In the genomic region with DNA sequence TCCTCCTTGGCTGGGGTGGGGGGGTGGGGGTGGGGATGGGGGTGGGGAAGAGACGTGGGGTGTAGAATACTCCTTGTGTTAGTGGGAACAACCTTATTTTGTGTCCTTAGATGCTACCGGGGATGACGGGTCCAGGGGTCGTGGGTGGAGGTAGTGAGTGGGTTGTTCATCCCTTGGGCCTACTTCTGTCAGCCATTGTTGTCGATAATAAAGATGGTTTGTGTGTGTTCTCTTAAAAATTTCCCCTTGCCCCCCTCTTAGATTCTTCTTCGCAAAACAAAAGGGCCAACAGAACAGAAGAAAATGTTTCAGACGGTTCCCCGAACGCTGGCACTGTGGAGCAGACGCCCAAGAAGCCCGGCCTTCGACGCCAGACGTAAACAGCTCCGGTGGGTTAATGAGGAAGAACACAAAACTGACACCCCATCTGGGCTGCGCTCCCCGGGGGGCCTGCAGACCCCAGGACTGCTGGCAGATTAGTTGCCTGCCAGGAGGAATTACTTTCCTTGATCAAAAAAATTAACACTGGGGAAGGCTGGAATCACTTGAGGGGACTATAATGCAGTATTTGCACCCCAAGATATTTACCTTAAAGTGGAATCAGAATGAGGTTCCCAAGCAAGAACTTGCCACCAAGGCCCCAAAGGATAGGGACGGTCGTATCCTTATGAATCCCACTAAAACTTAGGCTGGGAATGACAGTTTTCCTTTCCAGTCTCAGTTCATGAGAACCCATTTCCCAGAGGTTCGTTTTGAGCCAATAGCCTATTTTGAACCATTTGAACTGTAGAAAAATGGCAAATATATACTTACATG, we compare ENCODE assay signal across 8 mouse cellular contexts. TPM values are rescaled to one million over a fixed set of nuclear protein-coding genes. Genes with fewer than 3 reads are reported as not detected.
DNase-seq lines count a peak whose midpoint lies in the region; ATAC-seq and TF ChIP-seq lines count a peak whose summit lies in the region.

No protein-coding gene starts in this region.

- 7% methylated on average over 20 of the region's 20 CpGs for WGBS in hindbrain, embryonic 13.5 days
- 7% methylated on average over 20 of the region's 20 CpGs for WGBS in midbrain, embryonic 12.5 days

- H3K27ac ChIP-seq in testis, adult 2 months (ENCODE audit: control insufficient read depth, insufficient read depth, low read depth, low read length): no peak overlapping the region; the same call in 1 of the 2 replicates
- peak overlapping the region; percentile 98; the same call in 1 of the 2 replicates for H3K27ac ChIP-seq in hindbrain, embryonic 13.5 days
- peak overlapping the region; percentile 97; the same call in 1 of the 2 replicates for H3K27ac ChIP-seq in midbrain, embryonic 12.5 days (replicated peaks)

- peak overlapping the region; percentile 86 for H3K4me2 ChIP-seq in hindbrain, embryonic 13.5 days
- H3K4me2 ChIP-seq in midbrain, embryonic 12.5 days (replicated peaks): peak overlapping the region; percentile 91

- H3K4me3 ChIP-seq in testis, adult 2 months (ENCODE audit: control insufficient read depth, low read depth, low read length): peak overlapping the region; percentile 48
- H3K4me3 ChIP-seq in hindbrain, embryonic 13.5 days: peak overlapping the region; percentile 93
- peak overlapping the region; percentile 95 for H3K4me3 ChIP-seq in midbrain, embryonic 12.5 days

- TF ChIP-seq CTCF in testis, adult 2 months (IDR thresholded peaks at IDR 0.05; ENCODE audit: control insufficient read depth, insufficient read depth, insufficient replicate concordance, low read depth, low read length): no peak

- peak overlapping the region; percentile 93 for H3K9ac ChIP-seq in hindbrain, embryonic 13.5 days
- H3K9ac ChIP-seq in midbrain, embryonic 12.5 days (replicated peaks): peak overlapping the region; percentile 93

- peaks cover 14% of the 10 kb centered on the region for H3K4me1 ChIP-seq in testis, adult 2 months (ENCODE audit: control insufficient read depth, insufficient read depth, low read length)
- peaks cover 45% of the 10 kb centered on the region for H3K4me1 ChIP-seq in hindbrain, embryonic 13.5 days (replicated peaks)
- peaks cover 49% of the 10 kb centered on the region for H3K4me1 ChIP-seq in midbrain, embryonic 12.5 days

- peaks cover 5% of the 10 kb centered on the region; the same call in 1 of the 2 replicates for H3K27me3 ChIP-seq in testis, adult 2 months (ENCODE audit: control insufficient read depth, insufficient read depth, low read length)
- H3K27me3 ChIP-seq in hindbrain, embryonic 13.5 days: peaks cover 11% of the 10 kb centered on the region
- H3K27me3 ChIP-seq in midbrain, embryonic 12.5 days: peaks cover 4% of the 10 kb centered on the region

- TF ChIP-seq POLR2A in testis, adult 2 months (IDR thresholded peaks at IDR 0.05; ENCODE audit: control insufficient read depth, low read depth, low read length): no peak

- no peaks in the 10 kb centered on the region for H3K36me3 ChIP-seq in testis, adult 2 months (ENCODE audit: control insufficient read depth, insufficient read depth, low read length)
- H3K36me3 ChIP-seq in hindbrain, embryonic 13.5 days: no peaks in the 10 kb centered on the region
- no peaks in the 10 kb centered on the region for H3K36me3 ChIP-seq in midbrain, embryonic 12.5 days

- H3K9me3 ChIP-seq in hindbrain, embryonic 13.5 days: no peaks in the 10 kb centered on the region
- no peaks in the 10 kb centered on the region for H3K9me3 ChIP-seq in midbrain, embryonic 12.5 days

- no peak for ATAC-seq in hindbrain, embryonic 13.5 days (ENCODE audit: low FRiP score)
- no peak for ATAC-seq in midbrain, embryonic 12.5 days (ENCODE audit: low FRiP score, low read depth)

- intact Hi-C loops in left cerebral cortex, postnatal 36 days (cut with DNase I): loop anchor here (2.0 kb wide), 1 partner anchor 35 kb away; no protein-coding TSS in a partner anchor

- peak; percentile 55 for DNase-seq in cerebellum, adult 9-10 months
- no peak for DNase-seq in cerebellum, adult 11 months
- DNase-seq in testis, postnatal 14 days (ENCODE audit: low spot score): no peak
- no peak for DNase-seq in right cerebral cortex, postnatal 14 days
- no peak for DNase-seq in left cerebral cortex, postnatal 36 days (ENCODE audit: low spot score in 2 of 2)

RNA-seq across cellular contexts. Expression of gene Cdkn1b, which starts 1.7 kb away (rescaled TPM):
- 3.0 and 3.6 TPM in 2 replicates for polyA plus RNA-seq in testis, adult 2 months (2012; rRNA removed)
- polyA plus RNA-seq in hindbrain, embryonic 13.5 days (2015; fragmentation: Nextera tagmentation; extraction: Ambion mirVana): 27.1 and 27.2 TPM in 2 replicates
- 28.3 and 30.0 TPM in 2 replicates for polyA plus RNA-seq in midbrain, embryonic 12.5 days (2016; fragmentation: Nextera tagmentation; extraction: Ambion mirVana)
- total RNA-seq in left cerebral cortex, postnatal 36 days (2021): 10 to 100 TPM; 41.5 to 46.0 TPM

RNA-seq across cellular contexts. Expression of gene Gpr19, which starts 23.5 kb away (rescaled TPM):
- polyA plus RNA-seq in testis, adult 2 months (2012; rRNA removed): 46.0 and 51.8 TPM in 2 replicates
- 39.0 and 45.1 TPM in 2 replicates for polyA plus RNA-seq in hindbrain, embryonic 13.5 days (2015; fragmentation: Nextera tagmentation; extraction: Ambion mirVana)
- 42.4 and 42.7 TPM in 2 replicates for polyA plus RNA-seq in midbrain, embryonic 12.5 days (2016; fragmentation: Nextera tagmentation; extraction: Ambion mirVana)
- 10 to 100 TPM; 20.2 to 24.9 TPM for total RNA-seq in left cerebral cortex, postnatal 36 days (2021)

RNA-seq across cellular contexts. Expression of gene Apold1, which starts 59.6 kb away (rescaled TPM):
- polyA plus RNA-seq in testis, adult 2 months (2012; rRNA removed): 0.48 and 0.75 TPM in 2 replicates
- polyA plus RNA-seq in hindbrain, embryonic 13.5 days (2015; fragmentation: Nextera tagmentation; extraction: Ambion mirVana): 3.2 and 3.8 TPM in 2 replicates
- polyA plus RNA-seq in midbrain, embryonic 12.5 days (2016; fragmentation: Nextera tagmentation; extraction: Ambion mirVana): 3.6 and 3.9 TPM in 2 replicates
- total RNA-seq in left cerebral cortex, postnatal 36 days (2021): 1 to 10 TPM; 3.2 to 8.0 TPM
